Mouse (Mus musculus): Measurements from ENCODE around the gene Anxa7.

GRCm38 (mm10) chr14:20436976-20437375 is 43.0 kb downstream of the Anxa7 start:
- no peak for TF ChIP-seq CTCF (IDR thresholded peaks at IDR 0.05)
- TF ChIP-seq EP300 (IDR thresholded peaks at IDR 0.05), result no peak

All from lung, postnatal 0 days (tissue).